Mouse (Mus musculus): ENCODE data around the gene Capzb.

DNA sequence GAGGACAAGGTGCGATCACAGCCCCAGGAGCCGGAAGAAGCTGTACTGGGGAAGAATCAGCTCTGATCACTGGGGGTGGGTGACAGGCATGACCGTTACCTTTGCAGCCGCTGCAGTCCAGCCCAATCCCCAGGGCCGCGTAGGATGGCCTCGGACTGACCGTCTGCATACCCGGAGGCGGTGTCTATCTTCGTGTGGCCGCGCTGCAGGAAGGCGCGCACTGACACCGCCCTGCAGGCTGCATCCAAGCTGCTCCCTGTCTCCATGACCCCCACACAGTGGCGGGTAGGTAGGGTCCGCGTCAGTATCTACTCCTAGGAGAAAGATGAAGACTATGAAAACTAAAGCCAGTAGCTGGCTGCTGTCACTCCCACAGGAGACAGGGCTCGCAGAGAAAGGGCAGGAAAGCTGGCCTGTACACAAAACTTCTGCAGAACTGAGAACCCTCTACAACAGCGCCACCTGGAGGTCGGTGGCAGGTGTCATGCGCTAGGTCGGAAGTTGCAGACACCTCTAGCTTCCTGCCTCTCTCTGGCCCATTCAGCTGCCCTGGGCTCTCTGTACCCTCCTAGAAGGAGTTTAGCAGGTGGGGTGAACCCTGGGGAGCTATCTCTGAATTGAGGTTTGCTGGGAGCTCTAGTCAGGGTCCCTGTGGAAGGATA is 144.3 kb downstream of the Capzb start:
- TF ChIP-seq CTCF (IDR thresholded peaks at IDR 0.05; ENCODE audit: insufficient read depth, low read length) (peak; percentile 86), POLR2A (IDR thresholded peaks at IDR 0.05; ENCODE audit: borderline replicate concordance, extremely low read depth, low read depth, low read length) (no peak)

Data from lung, adult 2 months (tissue).